In the genomic region with DNA sequence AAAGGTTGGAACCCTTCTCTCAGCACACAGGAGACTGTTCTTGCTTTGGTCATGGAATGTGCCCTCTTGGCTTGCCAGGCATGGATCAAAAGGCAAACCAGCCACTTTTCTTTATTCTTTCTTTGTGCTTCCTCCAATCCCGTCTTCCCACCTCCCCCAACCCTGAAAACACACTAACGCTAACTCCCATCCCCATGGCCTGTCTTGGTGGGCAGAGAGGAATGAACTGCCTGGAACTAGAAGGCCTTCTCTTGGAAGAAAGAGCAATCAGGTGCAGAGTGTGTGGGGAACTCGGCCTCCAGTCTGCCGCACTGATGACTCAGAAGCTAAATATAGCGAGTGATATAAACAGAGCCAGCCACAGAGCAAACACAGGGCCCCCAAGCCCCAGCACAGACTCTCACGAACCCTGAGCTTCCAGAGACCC, we compare ENCODE assay signal across 8 mouse cellular contexts. TPM values are rescaled to one million over a fixed set of nuclear protein-coding genes. Genes with fewer than 3 reads are reported as not detected.
DNase-seq lines count a peak whose midpoint lies in the region; ATAC-seq and TF ChIP-seq lines count a peak whose summit lies in the region.

No protein-coding gene starts in this region.

- DNase-seq in cerebellum, adult 11 months: no peak
- DNase-seq in NIH3T3 (ENCODE audit: low read depth): peak; percentile 90
- DNase-seq in kidney, adult 18-20 months: peak; percentile 52
- peak; percentile 94 for DNase-seq in lung, postnatal 0 days (ENCODE audit: low spot score)
- DNase-seq in thymus, postnatal 0 days (ENCODE audit: low spot score): peak; percentile 64
- no peak for DNase-seq in frontal cortex, postnatal 25 days (ENCODE audit: low spot score in 2 of 2)

- peak overlapping the region; percentile 4; the same call in 1 of the 2 replicates for H3K9ac ChIP-seq in lung, postnatal 0 days (replicated peaks; ENCODE audit: low read depth)

- peak; percentile 32 for ATAC-seq in cerebellum, adult (ENCODE audit: insufficient number of reproducible peaks, low FRiP score, low TSS enrichment)
- ATAC-seq in granulocyte monocyte progenitor cell, adult 5-6 weeks (replicated peaks; ENCODE audit: poor library complexity, severe bottlenecking): peak; percentile 20; the same call in 1 of the 2 replicates
- peak; percentile 63 for ATAC-seq in lung, postnatal 0 days

- 5% methylated on average over 6 of the region's 6 CpGs for WGBS in lung, postnatal 0 days

- no peak for TF ChIP-seq CTCF in lung, postnatal 0 days (IDR thresholded peaks at IDR 0.05)

- H3K27me3 ChIP-seq in lung, postnatal 0 days (replicated peaks; ENCODE audit: insufficient read depth, low read length): no peaks in the 10 kb centered on the region

- H3K4me2 ChIP-seq in lung, postnatal 0 days (replicated peaks; ENCODE audit: low read depth, low read length): 0 out of 2 replicates have a peak overlapping the region, but pooled peaks have one; percentile 1

- peaks cover 53% of the 10 kb centered on the region for H3K4me1 ChIP-seq in lung, postnatal 0 days (ENCODE audit: insufficient read depth, low read depth, low read length)

- peak overlapping the region; percentile 95 for H3K27ac ChIP-seq in lung, postnatal 0 days (ENCODE audit: low read length)

- peaks cover 5% of the 10 kb centered on the region; the same call in 1 of the 2 replicates for H3K36me3 ChIP-seq in lung, postnatal 0 days (ENCODE audit: insufficient read depth, low read length)

- H3K4me3 ChIP-seq in lung, postnatal 0 days (ENCODE audit: low read depth, low read length): no peak overlapping the region

- no peaks in the 10 kb centered on the region for H3K9me3 ChIP-seq in lung, postnatal 0 days (ENCODE audit: low read length)

- peak; percentile 37; the same call in 1 of the 2 replicates for TF ChIP-seq EP300 in lung, postnatal 0 days (IDR thresholded peaks at IDR 0.05)

RNA-seq across cellular contexts. Expression of gene Bmf, which starts 8.8 kb away (rescaled TPM):
- total RNA-seq in granulocyte monocyte progenitor cell, adult 5-6 weeks (2014; fragmentation: Nextera tagmentation): 0.52 and 6.0 TPM in 2 replicates
- total RNA-seq in granulocyte monocyte progenitor cell, adult 5-6 weeks (2017): 0.21 and 0.60 TPM in 2 replicates
- polyA plus RNA-seq in lung, postnatal 0 days (2015; fragmentation: Nextera tagmentation; extraction: Ambion mirVana): 7.3 and 9.8 TPM in 2 replicates
- polyA plus RNA-seq in thymus, postnatal 0 days (2015; fragmentation: Nextera tagmentation; extraction: Ambion mirVana): 10.0 and 10.6 TPM in 2 replicates

RNA-seq across cellular contexts. Expression of gene Bub1b, which starts 57.3 kb away (rescaled TPM):
- 30.5 and 39.4 TPM in 2 replicates for total RNA-seq in granulocyte monocyte progenitor cell, adult 5-6 weeks (2014; fragmentation: Nextera tagmentation)
- total RNA-seq in granulocyte monocyte progenitor cell, adult 5-6 weeks (2017): 101 and 117 TPM in 2 replicates
- 4.1 and 5.8 TPM in 2 replicates for polyA plus RNA-seq in lung, postnatal 0 days (2015; fragmentation: Nextera tagmentation; extraction: Ambion mirVana)
- polyA plus RNA-seq in thymus, postnatal 0 days (2015; fragmentation: Nextera tagmentation; extraction: Ambion mirVana): 85.5 and 87.8 TPM in 2 replicates

Comparison
In these comparisons a context has a peak if more than half of its experiments do, and no peak if none do; other contexts are left out.
1. DNase-seq: peak in NIH3T3 (single experiment), kidney, adult 18-20 months (single experiment), lung, postnatal 0 days (single experiment) and thymus, postnatal 0 days (single experiment); none in cerebellum, adult 11 months (single experiment) and frontal cortex, postnatal 25 days (0 of 2).
2. RNA of gene Bub1b, which starts 57.3 kb away (polyA plus RNA-seq): 85.5 to 87.8 TPM in thymus, postnatal 0 days; 4.1 to 5.8 TPM in lung, postnatal 0 days; every median in the first group is over 10 times any median in the second.
3. Peak in every context shown above with its lines, with median percentiles within 50 percentile points of each other: ATAC-seq.